Mouse (Mus musculus) bone marrow, adult 2 months (tissue): ENCODE measurements around the gene Usp25. TPM values are rescaled to one million over a fixed set of nuclear protein-coding genes. Genes with fewer than 3 reads are reported as not detected.

ENCODE experiments used
- H3K27ac ChIP-seq: fragments of 200-500 bp; 2 replicates; pipeline ENCODE4 v1.5.1; 2012; ENCODE audit warnings: low read depth, mild to moderate bottlenecking, control low read depth, inconsistent platforms, low read length; ENCODE audit not compliant: control insufficient read depth, poor library complexity, insufficient read depth
- H3K4me1 ChIP-seq: fragments of 200-500 bp; 2 replicates; pipeline ENCODE4 v1.6.1; 2011; ENCODE audit warnings: low read length; ENCODE audit not compliant: control insufficient read depth, insufficient read depth
- H3K4me3 ChIP-seq: fragments of 200-500 bp; replicated peaks from 2 replicates; pipeline ENCODE3; 2011; ENCODE audit warnings: mild to moderate bottlenecking, low read depth, low read length, control low read depth; ENCODE audit not compliant: control insufficient read depth
- CTCF ChIP-seq: fragments of 200-500 bp; IDR thresholded peaks from 2 replicates; pipeline ENCODE4 v1.5.1; 2011; ENCODE audit warnings: low read length, control low read depth; ENCODE audit not compliant: control insufficient read depth, insufficient read depth
- POLR2A ChIP-seq: fragments of 200-500 bp; IDR thresholded peaks from 2 replicates; pipeline ENCODE4 v1.6.1; 2011; ENCODE audit warnings: low read depth, mild to moderate bottlenecking, control low read depth, low read length, borderline replicate concordance; ENCODE audit not compliant: control insufficient read depth
- WGBS: fragments of 180-500 bp; shearing (Covaris S2); methylation state at CpG from one replicate; pipeline ENCODE4 v1.1.7; 2018; 5-methylcytosine and 5-hydroxymethylcytosine counted together
- polyA plus RNA-seq: library from polyadenylated mRNA; stranded (reverse); fragments of >200 nt; gene quantifications from 2 replicates; pipeline ENCODE4 v1.2.4, GENCODE M21; 2011; ENCODE audit warnings: low replicate concordance; ENCODE audit not compliant: missing spikeins, insufficient read depth, insufficient read length

Usp25 gene
- polyA plus RNA-seq, 1 experiment = 54.2 TPM

DNA sequence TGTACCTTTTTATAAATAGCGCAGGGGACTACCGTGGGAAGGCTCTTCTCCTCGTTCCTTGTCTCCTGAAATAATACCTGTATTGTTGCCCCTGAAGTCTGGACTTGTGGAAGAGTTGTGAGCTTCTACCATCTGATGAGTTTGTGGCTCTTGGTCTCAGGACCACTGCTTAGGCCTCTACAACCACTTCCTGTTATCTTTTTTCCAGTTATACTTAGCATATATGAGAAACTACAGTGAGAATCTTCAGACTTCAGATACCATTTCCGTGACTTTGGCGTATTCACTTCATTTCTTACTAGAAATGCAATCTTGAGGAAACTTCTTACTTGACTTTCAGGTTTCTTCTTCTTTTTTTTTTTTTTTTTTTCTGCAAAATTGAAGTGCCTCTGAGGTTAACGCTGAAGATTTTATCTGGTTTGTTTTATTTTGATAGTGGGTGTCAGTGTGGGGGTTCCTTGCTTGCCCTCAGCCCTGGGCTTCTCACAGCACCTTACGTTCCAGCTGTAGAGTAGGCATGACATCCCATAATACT lies 81.6 kb downstream of the Usp25 start:
- no peaks in the 10 kb centered on the region for H3K4me1 ChIP-seq
- 90% methylated on average over 7 of the region's 7 CpGs for WGBS
- TF ChIP-seq POLR2A (no peak), CTCF (no peak)
- H3K27ac ChIP-seq = no peak overlapping the region
- H3K4me3 ChIP-seq = no peak overlapping the region

DNA sequence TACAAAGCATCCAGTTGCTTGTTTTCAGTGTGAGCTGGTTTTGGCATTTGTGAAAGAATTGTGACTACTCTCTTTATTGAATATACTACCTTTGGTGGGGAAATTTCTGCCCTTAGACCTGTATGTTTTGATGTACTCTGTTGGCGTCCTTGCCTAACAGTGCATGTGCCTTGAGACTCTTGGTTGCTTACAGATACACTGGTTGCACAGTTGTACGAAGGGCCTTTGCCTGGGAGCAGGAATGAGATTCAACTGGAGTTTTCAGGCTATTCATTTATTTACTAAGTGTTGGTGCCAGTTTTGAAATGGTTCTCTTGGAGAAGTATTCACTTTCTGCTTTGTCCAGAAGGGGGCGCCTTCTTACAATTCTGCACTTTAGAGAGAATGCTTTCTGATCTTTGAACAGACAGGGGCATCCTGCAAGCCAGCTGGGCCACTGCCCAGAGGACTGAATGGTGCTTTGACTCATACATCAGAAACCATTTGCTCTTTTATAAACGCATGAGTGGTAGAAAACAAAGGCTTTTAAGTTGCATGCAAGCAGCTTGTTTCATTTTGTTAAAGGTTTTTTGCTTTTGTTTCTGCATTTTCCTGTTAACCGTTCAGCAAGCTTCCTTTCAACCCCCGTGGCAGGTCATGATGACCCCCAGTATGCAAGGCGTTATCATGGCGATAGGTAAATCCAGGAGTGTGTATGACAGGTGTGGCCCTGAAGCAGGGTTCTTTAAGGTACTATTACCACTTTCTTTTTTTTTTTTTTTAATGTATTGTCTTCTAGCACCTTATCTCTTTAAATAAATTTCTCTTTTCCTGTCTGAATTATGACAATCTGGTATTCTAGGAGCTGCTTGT lies 85.7 kb downstream of the Usp25 start:
- no peak for TF ChIP-seq CTCF
- no peak for TF ChIP-seq POLR2A

DNA sequence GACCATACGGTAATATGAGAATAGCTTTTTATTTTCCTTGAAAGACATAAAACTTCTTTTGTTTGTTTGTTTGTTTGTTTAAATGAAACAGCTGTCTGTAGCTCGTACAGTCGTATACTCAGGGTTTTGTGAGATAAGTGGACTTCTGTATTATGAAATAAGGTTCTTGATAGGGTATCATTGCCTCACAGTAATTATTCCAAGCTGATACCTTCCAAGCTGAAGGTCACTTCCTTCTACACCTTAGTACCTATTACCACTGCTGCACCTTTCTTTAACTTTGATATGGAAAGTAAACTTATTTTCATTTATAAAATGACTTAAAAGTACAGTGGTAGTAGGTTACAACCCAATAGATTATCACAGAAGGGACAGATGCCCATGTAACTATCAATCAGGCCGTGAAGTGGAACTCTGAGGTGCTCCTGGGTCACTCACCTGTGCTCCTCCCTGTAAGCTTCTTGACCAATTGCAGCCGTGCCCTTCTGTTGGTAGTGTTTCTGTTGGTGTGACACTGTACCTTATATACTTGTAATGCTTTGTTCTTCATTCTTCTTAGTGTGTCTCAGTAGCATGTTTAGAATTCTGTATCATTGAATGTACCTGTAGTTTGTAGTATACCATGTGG lies 90.2 kb downstream of the Usp25 start:
- no peak overlapping the region for H3K27ac ChIP-seq
- H3K4me3 ChIP-seq = no peak overlapping the region
- no peaks in the 10 kb centered on the region for H3K4me1 ChIP-seq
- TF ChIP-seq POLR2A = no peak
- 90% methylated on average over 5 of the region's 5 CpGs for WGBS

More for the DNA sequence above, 85.7 kb downstream of the Usp25 start:
- H3K27ac ChIP-seq = no peak overlapping the region
- WGBS = 78% methylated on average over 8 of the region's 8 CpGs
- no peak overlapping the region for H3K4me3 ChIP-seq
- no peaks in the 10 kb centered on the region for H3K4me1 ChIP-seq

DNA sequence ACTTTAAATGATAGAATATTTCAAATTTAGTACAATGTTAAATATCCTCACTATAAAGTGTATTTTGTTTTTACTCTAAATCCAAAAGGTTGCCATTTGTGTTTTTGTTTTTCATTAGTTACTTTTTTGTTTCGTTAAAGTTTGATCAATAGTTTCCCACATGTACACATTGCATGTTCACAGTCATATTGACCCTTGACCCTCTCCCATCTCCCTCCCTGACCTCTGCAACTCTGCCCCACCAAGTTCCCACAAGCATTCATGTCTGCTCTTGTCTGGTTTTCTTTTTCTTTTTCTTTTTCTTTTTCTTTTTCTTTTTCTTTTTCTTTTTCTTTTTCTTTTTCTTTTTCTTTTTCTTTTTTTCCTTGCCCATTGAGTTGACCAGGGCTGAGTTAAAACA lies 97.8 kb downstream of the Usp25 start:
- 95% methylated on average over 1 of the region's 1 CpGs for WGBS
- no peak for TF ChIP-seq POLR2A
- TF ChIP-seq CTCF = no peak
- H3K27ac ChIP-seq = no peak overlapping the region

DNA sequence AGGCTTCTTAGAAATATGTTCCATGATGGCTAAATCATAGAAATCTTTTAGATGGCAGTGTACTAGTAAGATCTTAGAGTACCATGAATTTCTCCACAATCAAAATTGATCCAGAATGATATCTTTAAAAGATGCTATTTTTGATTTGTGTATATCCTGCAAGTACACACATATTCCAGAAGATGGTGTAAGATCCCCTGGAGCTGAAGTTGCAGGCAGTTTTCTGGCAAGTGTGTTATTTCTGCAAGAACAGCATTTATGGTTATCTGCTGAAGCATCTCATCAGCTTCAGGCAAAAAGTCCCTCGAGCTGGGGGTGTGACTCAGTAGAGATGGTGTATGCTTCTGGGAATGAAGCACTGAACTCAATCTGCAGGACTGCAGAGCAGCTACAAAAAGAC lies 112.4 kb downstream of the Usp25 start:
- no peaks in the 10 kb centered on the region for H3K4me1 ChIP-seq
- 30% methylated on average over 1 of the region's 1 CpGs for WGBS
- no peak overlapping the region for H3K27ac ChIP-seq
- no peak for TF ChIP-seq CTCF
- TF ChIP-seq POLR2A = no peak
- no peak overlapping the region for H3K4me3 ChIP-seq

More for the DNA sequence above, 97.8 kb downstream of the Usp25 start:
- no peaks in the 10 kb centered on the region for H3K4me1 ChIP-seq
- H3K4me3 ChIP-seq = no peak overlapping the region

DNA sequence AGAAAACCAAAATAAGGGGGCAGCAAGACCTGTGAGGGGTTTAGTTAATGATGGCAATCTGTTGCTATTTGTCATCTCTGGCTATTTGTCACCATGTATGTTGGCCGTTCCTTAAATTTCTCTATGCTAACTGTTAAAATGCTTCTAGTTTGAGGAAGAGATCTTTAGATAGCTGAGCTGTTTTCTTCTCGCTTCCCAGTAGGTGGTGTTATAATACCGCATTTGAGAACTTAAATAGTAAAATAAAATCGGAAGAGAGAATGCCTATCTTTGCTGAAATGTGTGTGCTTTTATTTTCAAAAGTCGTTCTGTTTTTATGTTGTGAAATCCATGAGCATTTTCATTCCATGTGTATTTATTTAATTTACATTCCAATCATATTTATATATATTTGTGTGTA lies 115.2 kb downstream of the Usp25 start:
- no peak overlapping the region for H3K4me3 ChIP-seq
- no peaks in the 10 kb centered on the region for H3K4me1 ChIP-seq
- H3K27ac ChIP-seq = no peak overlapping the region
- 8% methylated on average over 5 of the region's 5 CpGs for WGBS
- TF ChIP-seq POLR2A (no peak), CTCF (no peak)

DNA sequence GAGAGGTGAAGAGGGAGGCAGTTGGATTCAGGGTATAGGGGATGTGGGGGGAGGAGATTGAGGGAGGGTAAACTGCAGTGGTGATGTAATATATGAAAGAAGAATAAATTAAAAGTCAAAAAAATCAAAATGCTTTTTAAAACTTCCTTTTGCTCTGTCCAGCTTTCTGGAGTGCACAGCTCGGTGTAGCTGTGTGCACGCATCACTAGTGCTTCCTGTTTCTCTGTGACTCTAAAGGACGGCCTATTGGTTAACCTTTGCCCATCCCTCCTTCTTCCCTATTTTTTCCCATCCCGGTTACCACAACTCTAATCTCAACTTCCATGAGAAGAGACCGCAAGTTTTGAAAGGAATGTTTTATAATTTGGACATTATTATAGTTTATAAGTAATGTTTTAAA lies 119.5 kb downstream of the Usp25 start:
- TF ChIP-seq POLR2A (no peak), CTCF (no peak)
- no peaks in the 10 kb centered on the region for H3K4me1 ChIP-seq
- WGBS = 52% methylated on average over 5 of the region's 5 CpGs

DNA sequence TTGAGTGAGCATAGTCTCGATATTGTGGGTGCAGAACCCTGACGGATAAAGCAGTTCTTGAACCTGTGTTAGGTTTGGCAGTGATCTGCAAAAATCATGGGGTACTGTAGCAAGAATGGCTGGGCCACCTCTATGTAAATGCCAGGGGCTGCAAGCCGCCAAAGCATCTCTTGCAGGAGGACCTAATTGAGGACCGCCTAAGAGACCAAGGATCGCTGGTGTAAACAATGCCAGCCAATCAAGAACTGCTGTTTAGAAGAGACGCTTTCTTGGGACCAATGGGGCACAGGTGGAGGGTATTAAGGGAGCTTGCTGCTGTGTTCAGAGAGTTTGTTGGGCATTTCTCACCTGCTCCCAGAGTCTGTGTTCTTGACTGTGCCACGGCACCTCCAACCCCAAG lies 127.1 kb downstream of the Usp25 start:
- TF ChIP-seq CTCF (no peak), POLR2A (no peak)
- Histone ChIP-seq H3K4me1 (no peaks in the 10 kb centered on the region), H3K4me3 (no peak overlapping the region), H3K27ac (no peak overlapping the region)
- 82% methylated on average over 7 of the region's 7 CpGs for WGBS

More for the DNA sequence above, 119.5 kb downstream of the Usp25 start:
- Histone ChIP-seq H3K4me3 (no peak overlapping the region), H3K27ac (no peak overlapping the region)
